Mouse (Mus musculus): ENCODE data around the gene Ptbp3.
A peak's percentile ranks its signal among the peaks of the same experiment; 100 is the strongest.

GRCm38 (mm10) chr4:59548011-59548559, 1.1 kb downstream of the Ptbp3 start:
- TF ChIP-seq ZNF384 (IDR thresholded peaks at IDR 0.05; ENCODE audit: low read depth, low read length) = peak; percentile 59
- TF ChIP-seq CHD2 (IDR thresholded peaks at IDR 0.05; ENCODE audit: low read depth, low read length) = no peak
- TF ChIP-seq HCFC1 (IDR thresholded peaks at IDR 0.05; ENCODE audit: borderline replicate concordance, insufficient read depth, low read length) = no peak
